Mouse (Mus musculus): ENCODE results near the gene Eif2a. TPM values are rescaled to one million over a fixed set of nuclear protein-coding genes. Genes with fewer than 3 reads are reported as not detected.

Gene Eif2a
- total and polyA plus RNA-seq, 3 experiments, result 116 to 241 (median 119) TPM

DNA sequence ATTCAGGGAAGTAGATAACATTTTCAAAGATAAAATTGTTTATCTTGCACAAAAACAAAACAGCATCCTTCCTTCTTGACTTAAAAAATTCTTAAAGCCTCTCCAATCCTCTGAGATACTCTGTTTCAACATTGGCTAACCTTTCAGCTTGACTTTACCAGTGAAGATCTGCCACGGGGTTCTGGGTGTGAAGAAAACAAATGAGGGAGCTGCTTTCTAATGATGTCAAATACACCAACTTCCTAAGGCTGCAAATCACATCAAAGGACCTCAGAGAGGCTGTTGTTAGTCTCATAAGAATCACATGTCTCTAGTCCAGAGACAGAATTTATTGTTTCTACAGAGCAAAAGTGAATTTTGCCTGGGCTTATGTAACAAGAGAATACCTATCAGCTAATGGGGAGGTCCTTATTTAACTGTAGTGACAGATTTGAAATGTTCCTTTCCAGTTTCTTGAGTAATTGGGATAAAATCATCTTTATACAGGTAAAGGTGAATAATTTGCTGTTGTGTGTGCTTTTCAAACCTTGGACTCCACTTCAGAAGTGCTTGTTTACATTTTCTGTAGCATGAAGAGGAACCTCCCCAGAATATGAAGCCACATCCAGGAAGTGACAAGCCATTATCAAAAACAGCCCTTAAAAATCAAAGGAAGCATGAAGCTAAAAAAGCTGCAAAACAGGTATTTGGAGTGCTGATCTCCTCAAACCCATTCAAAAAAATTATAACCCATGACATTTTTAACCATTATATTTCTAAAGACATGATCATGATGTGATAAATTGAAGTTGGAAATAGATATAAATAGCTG, 26.6 kb downstream of the Eif2a start:
- dilution Hi-C loops (cut with MboI; ENCODE audit: extremely low pct_ligation_motif_present, extremely low pct_unique_long_range_greater_than_20kb, low sequenced_read_pairs), result no loop called here
- Histone ChIP-seq H3K27ac (ENCODE audit: insufficient read depth, low read depth) (no peak overlapping the region), H3K9me3 (replicated peaks; ENCODE audit: low read length) (no peaks in the 10 kb centered on the region), H3K79me2 (replicated peaks; ENCODE audit: control insufficient read depth, extremely low read depth, insufficient read depth, poor library complexity, severe bottlenecking) (peaks cover 1% of the 10 kb centered on the region; the same call in 1 of the 2 replicates), H3K4me3 (replicated peaks in 1 of 3; ENCODE audit: low read depth in 2 of 3, low read length in 2 of 3, poor library complexity in 1 of 3) (no peak overlapping the region), H3K4me1 (ENCODE audit: control insufficient read depth in 1 of 2, insufficient read depth in 2 of 2) (peaks cover 3 to 21% of the 10 kb centered on the region in 2 experiments; a peak in 3 of 4 replicates), H3K36me3 (replicated peaks in 1 of 2; ENCODE audit: control insufficient read depth in 1 of 2, insufficient read depth in 1 of 2, low read length in 1 of 2) (peaks cover 59 to 85% of the 10 kb centered on the region in 2 experiments), H3K4me2 (ENCODE audit: insufficient read depth, low read depth, poor library complexity, severe bottlenecking) (no peak overlapping the region), H3K9ac (ENCODE audit: insufficient read depth, low read depth) (no peak overlapping the region), H3K27me3 (replicated peaks) (no peaks in the 10 kb centered on the region)
- in situ Hi-C loops (cut with MboI; ENCODE audit: low pct_ligation_motif_present, low pct_unique_long_range_greater_than_20kb, low sequenced_read_pairs), result no loop called here
- no peak for TF ChIP-seq MAFK (IDR thresholded peaks at IDR 0.05; ENCODE audit: insufficient replicate concordance, low read length)
- TF ChIP-seq ZMIZ1 (IDR thresholded peaks at IDR 0.05; ENCODE audit: low read depth, low read length), result no peak
- TF ChIP-seq RAD21 (IDR thresholded peaks at IDR 0.05; ENCODE audit: low read depth, low read length), result no peak
- no peak for TF ChIP-seq CHD1 (IDR thresholded peaks at IDR 0.05; ENCODE audit: low read depth, low read length)
- DNase-seq (ENCODE audit: extremely low read depth), result no peak

DNA sequence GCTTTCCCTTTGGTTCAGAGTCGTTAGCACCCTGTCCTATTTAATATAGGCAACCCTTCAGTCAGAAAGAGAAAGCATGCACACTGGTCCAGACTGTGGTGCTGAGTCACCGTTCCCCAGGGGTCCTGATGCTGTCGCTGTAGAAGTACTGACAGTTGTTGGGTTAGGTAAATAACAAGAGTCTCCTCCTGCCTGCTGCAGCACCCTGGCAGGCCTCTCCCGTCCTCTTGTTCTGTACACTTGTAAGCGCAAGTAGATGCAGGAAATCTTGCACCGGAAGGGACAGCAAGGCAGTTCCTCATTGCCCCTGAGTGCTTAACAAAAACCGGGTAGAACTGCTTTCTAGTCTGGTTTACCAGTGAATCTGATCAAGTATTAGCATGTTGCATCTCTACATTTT, 31.0 kb downstream of the Eif2a start:
- H3K9me3 ChIP-seq (replicated peaks; ENCODE audit: low read length), result no peaks in the 10 kb centered on the region
- H3K36me3 ChIP-seq (replicated peaks in 1 of 2; ENCODE audit: control insufficient read depth in 1 of 2, insufficient read depth in 1 of 2, low read length in 1 of 2), result peaks cover 43 to 72% of the 10 kb centered on the region in 2 experiments
- H3K27me3 ChIP-seq (replicated peaks), result no peaks in the 10 kb centered on the region
- TF ChIP-seq MAFK (IDR thresholded peaks at IDR 0.05; ENCODE audit: insufficient replicate concordance, low read length) (no peak), BHLHE40 (IDR thresholded peaks at IDR 0.05; ENCODE audit: low read depth, low read length) (no peak), KAT2A (IDR thresholded peaks at IDR 0.05; ENCODE audit: insufficient replicate concordance, low read length) (no peak), ZC3H11A (IDR thresholded peaks at IDR 0.05; ENCODE audit: low read depth, low read length) (no peak), EP300 (IDR thresholded peaks at IDR 0.05; ENCODE audit: low read length) (no peak), NELFE (IDR thresholded peaks at IDR 0.05; ENCODE audit: low read depth, low read length) (no peak), E2F4 (IDR thresholded peaks at IDR 0.05; ENCODE audit: insufficient replicate concordance, low read depth, low read length) (no peak), PAX5 (IDR thresholded peaks at IDR 0.05; ENCODE audit: low read length) (no peak), JUND (conservative IDR thresholded peaks at IDR 0.05; ENCODE audit: low read depth, low read length) (no peak), ZNF384 (IDR thresholded peaks at IDR 0.05; ENCODE audit: low read depth, low read length) (no peak), UBTF (IDR thresholded peaks at IDR 0.05; ENCODE audit: low read depth, low read length) (no peak), ZMIZ1 (IDR thresholded peaks at IDR 0.05; ENCODE audit: low read depth, low read length) (no peak), GABPA (IDR thresholded peaks at IDR 0.05; ENCODE audit: insufficient replicate concordance, low read depth, low read length) (no peak), MEF2A (IDR thresholded peaks at IDR 0.05; ENCODE audit: borderline replicate concordance, low read depth, low read length) (no peak), TCF12 (IDR thresholded peaks at IDR 0.05; ENCODE audit: low read depth, low read length) (no peak), CHD2 (IDR thresholded peaks at IDR 0.05; ENCODE audit: low read length) (no peak), POLR2A (IDR thresholded peaks at IDR 0.05; ENCODE audit: low read depth, low read length) (no peak), ETS1 (conservative IDR thresholded peaks at IDR 0.05; ENCODE audit: low read depth, low read length) (no peak)
- DNase-seq (ENCODE audit: extremely low read depth), result peak; percentile 46
- dilution Hi-C loops (cut with MboI; ENCODE audit: extremely low pct_ligation_motif_present, extremely low pct_unique_long_range_greater_than_20kb, low sequenced_read_pairs) (no loop called here), in situ Hi-C loops (cut with MboI; ENCODE audit: low pct_ligation_motif_present, low pct_unique_long_range_greater_than_20kb, low sequenced_read_pairs) (no loop called here)
- peaks cover 1% of the 10 kb centered on the region; the same call in 1 of the 2 replicates for H3K79me2 ChIP-seq (replicated peaks; ENCODE audit: control insufficient read depth, extremely low read depth, insufficient read depth, poor library complexity, severe bottlenecking)
- H3K4me3 ChIP-seq (replicated peaks in 1 of 3; ENCODE audit: low read depth in 2 of 3, low read length in 2 of 3, poor library complexity in 1 of 3), result no peak overlapping the region
- H3K4me1 ChIP-seq (ENCODE audit: control insufficient read depth in 1 of 2, insufficient read depth in 2 of 2), result peaks cover 3 to 21% of the 10 kb centered on the region in 2 experiments; a peak in 3 of 4 replicates
- H3K9ac ChIP-seq (ENCODE audit: insufficient read depth, low read depth), result no peak overlapping the region
- peak overlapping the region; percentile 57; the same call in 1 of the 2 replicates for H3K4me2 ChIP-seq (ENCODE audit: insufficient read depth, low read depth, poor library complexity, severe bottlenecking)
- H3K27ac ChIP-seq (ENCODE audit: insufficient read depth, low read depth), result peak overlapping the region; percentile 33; the same call in 1 of the 2 replicates

Measured in CH12.LX (cell line).